Mouse (Mus musculus) heart, embryonic 11.5 days (tissue): ENCODE results near the gene Fgf18. TPM values are rescaled to one million over a fixed set of nuclear protein-coding genes. Genes with fewer than 3 reads are reported as not detected.
A peak's percentile ranks its signal among the peaks of the same experiment; 100 is the strongest.

ENCODE experiments used
- ATAC-seq: fragments of 200-750 bp; cut with Nextera tagmentation; replicated peaks from 2 replicates; pipeline ENCODE4 v1.8.0; 2017; ENCODE audit warnings: moderate library complexity; ENCODE audit not compliant: insufficient number of reproducible peaks, low FRiP score, low TSS enrichment
- H3K27ac ChIP-seq: fragments of 300-500 bp; sonication (generic); 2 replicates; pipeline ENCODE4 v1.5.1; 2014; ENCODE audit warnings: mild to moderate bottlenecking, low read depth, low read length
- H3K27me3 ChIP-seq: fragments of 300-500 bp; sonication (generic); 2 replicates; pipeline ENCODE4 v1.6.1; 2014; ENCODE audit warnings: mild to moderate bottlenecking, low read length, mixed read lengths; ENCODE audit not compliant: control insufficient read depth, insufficient read depth
- H3K36me3 ChIP-seq: fragments of 300-500 bp; sonication (generic); 2 replicates; pipeline ENCODE4 v1.6.1; 2014; ENCODE audit warnings: mild to moderate bottlenecking, low read length, moderate library complexity, mixed read lengths; ENCODE audit not compliant: control insufficient read depth, insufficient read depth
- H3K4me1 ChIP-seq: fragments of 300-500 bp; sonication (generic); 2 replicates; pipeline ENCODE4 v1.6.1; 2014; ENCODE audit warnings: low read length; ENCODE audit not compliant: control insufficient read depth, insufficient read depth
- H3K4me2 ChIP-seq: fragments of 300-500 bp; sonication (generic); 2 replicates; pipeline ENCODE4 v1.6.1; 2014; ENCODE audit warnings: mild to moderate bottlenecking, moderate library complexity
- H3K4me3 ChIP-seq: fragments of 300-500 bp; sonication (generic); 2 replicates; pipeline ENCODE4 v1.5.1; 2014; ENCODE audit warnings: low read depth, low read length
- H3K9ac ChIP-seq: fragments of 300-500 bp; sonication (generic); 2 replicates; pipeline ENCODE4 v1.6.1; 2014; ENCODE audit warnings: mild to moderate bottlenecking, low read depth, low read length, moderate library complexity
- H3K9me3 ChIP-seq: fragments of 300-500 bp; sonication (generic); replicated peaks from 2 replicates; pipeline ENCODE4 v1.6.1; 2016; ENCODE audit warnings: low read length; ENCODE audit not compliant: control insufficient read depth
- WGBS: fragments of 180-500 bp; shearing (Covaris S2); extraction: QIAGEN DNeasy Blood & Tissue Kit; methylation state at CpG from one replicate; pipeline ENCODE4 v1.1.7; 2014; ENCODE audit not compliant: insufficient replicate concordance; 5-methylcytosine and 5-hydroxymethylcytosine counted together
- polyA plus RNA-seq: library from polyadenylated mRNA; unstranded; fragments of >200 nt; fragmentation: Nextera tagmentation; extraction: Ambion mirVana; gene quantifications from 2 replicates; pipeline ENCODE4 v1.2.1, GENCODE M21; 2014

Gene Fgf18
- polyA plus RNA-seq, 1 experiment from 2014 or later: 1.8 TPM

- Histone ChIP-seq H3K36me3 (peaks cover 21% of the 10 kb centered on the region), H3K27me3 (no peaks in the 10 kb centered on the region), H3K27ac (no peak overlapping the region), H3K4me1 (no peaks in the 10 kb centered on the region), H3K9me3 (no peaks in the 10 kb centered on the region), H3K9ac (no peak overlapping the region), H3K4me2 (no peak overlapping the region), H3K4me3 (no peak overlapping the region)
- ATAC-seq: no peak
- WGBS: 91% methylated on average over 3 of the region's 3 CpGs
Measured at GRCm38 (mm10) chr11:33154459-33154858, 7.3 kb upstream of the Fgf18 start.

DNA sequence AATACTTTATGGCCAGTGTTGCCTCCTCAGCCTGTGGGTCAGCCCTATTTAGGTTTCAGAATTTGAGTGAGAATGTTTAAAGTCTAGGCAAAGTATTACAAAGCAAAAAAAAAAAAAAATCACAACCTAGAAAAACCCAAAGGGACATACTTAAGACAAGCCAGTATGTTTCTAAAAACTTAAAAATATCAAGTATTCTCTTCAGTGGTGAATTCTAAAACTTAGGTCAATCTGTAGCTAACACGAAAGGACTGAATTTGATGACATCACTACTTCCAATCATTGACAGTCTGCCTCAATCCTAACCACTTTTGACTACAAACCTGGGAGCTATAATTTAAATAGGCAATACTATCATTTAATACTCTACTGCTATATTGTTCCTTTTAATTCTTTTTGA, 5.8 kb upstream of the Fgf18 start:
- no peak for ATAC-seq
- Histone ChIP-seq H3K4me2 (no peak overlapping the region), H3K9ac (no peak overlapping the region), H3K36me3 (peaks cover 21% of the 10 kb centered on the region), H3K4me1 (peaks cover 2% of the 10 kb centered on the region), H3K27ac (no peak overlapping the region), H3K27me3 (no peaks in the 10 kb centered on the region; the same call in 1 of the 2 replicates), H3K4me3 (no peak overlapping the region), H3K9me3 (no peaks in the 10 kb centered on the region)
- WGBS: 87% methylated on average over 1 of the region's 1 CpGs

GRCm38 (mm10) chr11:33151780-33152145, 4.6 kb upstream of the Fgf18 start:
- Histone ChIP-seq H3K27me3 (peaks cover 12% of the 10 kb centered on the region; the same call in 1 of the 2 replicates), H3K36me3 (peaks cover 17% of the 10 kb centered on the region), H3K4me1 (peaks cover 7% of the 10 kb centered on the region), H3K9ac (no peak overlapping the region), H3K4me3 (no peak overlapping the region), H3K4me2 (no peak overlapping the region), H3K27ac (no peak overlapping the region), H3K9me3 (no peaks in the 10 kb centered on the region)
- WGBS: 78% methylated on average over 4 of the region's 4 CpGs
- ATAC-seq: no peak

DNA sequence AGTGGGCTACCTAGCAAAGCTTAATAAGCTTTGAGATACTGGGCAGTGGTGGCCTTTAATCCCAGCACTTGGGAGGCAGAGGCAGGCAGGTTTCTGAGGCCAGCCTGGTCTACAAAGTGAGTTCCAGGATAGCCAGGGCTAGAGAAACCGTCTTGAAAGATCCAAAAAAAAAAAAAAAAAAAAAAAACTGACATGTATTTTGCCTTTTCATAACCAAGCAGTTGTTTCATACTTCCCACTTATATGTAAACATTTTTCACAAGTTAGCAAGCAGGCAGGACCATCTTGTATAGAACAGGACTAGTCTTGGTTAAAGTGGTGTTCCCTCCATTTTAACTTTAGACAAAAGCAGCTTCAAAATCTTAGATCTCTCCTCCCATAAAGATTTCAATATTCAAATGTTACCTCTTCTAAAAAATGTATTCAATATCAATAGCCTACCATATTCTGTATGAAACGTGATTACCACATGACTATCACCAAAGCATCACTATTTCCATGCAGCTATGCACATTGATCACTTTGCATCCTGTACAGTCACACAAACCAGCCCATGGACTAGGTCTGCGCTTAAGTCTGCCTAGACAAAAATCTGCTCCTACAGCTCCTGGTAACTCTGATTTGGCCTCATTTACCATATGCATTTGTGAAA, 4.1 kb upstream of the Fgf18 start:
- H3K9me3 ChIP-seq: no peaks in the 10 kb centered on the region
- no peak for ATAC-seq
- peaks cover 10% of the 10 kb centered on the region for H3K4me1 ChIP-seq
- peaks cover 15% of the 10 kb centered on the region for H3K36me3 ChIP-seq
- no peak overlapping the region for H3K9ac ChIP-seq
- no peak overlapping the region for H3K27ac ChIP-seq
- H3K4me3 ChIP-seq: no peak overlapping the region
- H3K4me2 ChIP-seq: no peak overlapping the region
- WGBS: 68% methylated on average over 3 of the region's 3 CpGs
- H3K27me3 ChIP-seq: peaks cover 15% of the 10 kb centered on the region; the same call in 1 of the 2 replicates

DNA sequence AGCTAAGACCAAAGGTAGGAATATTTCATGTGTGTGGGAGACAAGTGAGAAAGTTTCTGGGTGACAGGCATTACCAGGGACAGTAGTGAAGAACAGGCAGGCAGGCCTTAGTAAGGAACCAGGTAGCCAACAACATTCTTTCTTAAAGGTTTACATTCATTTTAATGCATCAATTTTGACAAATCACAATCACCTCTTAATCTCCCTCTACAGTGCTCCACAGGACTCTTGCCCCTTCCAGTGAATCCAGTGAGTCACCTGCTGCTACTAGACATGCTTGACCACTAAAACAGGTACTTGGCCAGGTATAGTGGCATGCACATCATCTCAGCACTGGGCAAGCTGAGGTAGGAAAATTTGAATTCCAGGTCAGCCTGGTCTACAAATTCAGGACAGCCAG, 3.2 kb upstream of the Fgf18 start:
- Histone ChIP-seq H3K9ac (no peak overlapping the region), H3K36me3 (peaks cover 12% of the 10 kb centered on the region)

GRCm38 (mm10) chr11:33149453-33149852, 2.3 kb upstream of the Fgf18 start:
- H3K4me3 ChIP-seq: no peak overlapping the region
- no peak for ATAC-seq
- no peak overlapping the region for H3K27ac ChIP-seq
- H3K4me1 ChIP-seq: peaks cover 17% of the 10 kb centered on the region
- H3K27me3 ChIP-seq: peaks cover 29% of the 10 kb centered on the region
- no peak overlapping the region for H3K9ac ChIP-seq
- peaks cover 9% of the 10 kb centered on the region for H3K36me3 ChIP-seq
- H3K4me2 ChIP-seq: no peak overlapping the region
- no peaks in the 10 kb centered on the region for H3K9me3 ChIP-seq

More for the DNA sequence above, 3.2 kb upstream of the Fgf18 start:
- H3K4me2 ChIP-seq: no peak overlapping the region
- peaks cover 17% of the 10 kb centered on the region for H3K4me1 ChIP-seq
- no peaks in the 10 kb centered on the region for H3K9me3 ChIP-seq
- no peak overlapping the region for H3K27ac ChIP-seq
- H3K4me3 ChIP-seq: no peak overlapping the region
- ATAC-seq: no peak
- peaks cover 20% of the 10 kb centered on the region for H3K27me3 ChIP-seq

GRCm38 (mm10) chr11:33149088-33149436, 1.9 kb upstream of the Fgf18 start:
- Histone ChIP-seq H3K9ac (no peak overlapping the region), H3K4me3 (no peak overlapping the region), H3K9me3 (no peaks in the 10 kb centered on the region), H3K36me3 (peaks cover 9% of the 10 kb centered on the region), H3K27ac (no peak overlapping the region), H3K4me1 (peaks cover 17% of the 10 kb centered on the region), H3K4me2 (no peak overlapping the region), H3K27me3 (peaks cover 29% of the 10 kb centered on the region)
- WGBS: 29% methylated on average over 3 of the region's 3 CpGs
- no peak for ATAC-seq

GRCm38 (mm10) chr11:33148338-33149087, 1.3 kb upstream of the Fgf18 start:
- WGBS: 7% methylated on average over 23 of the region's 23 CpGs
- ATAC-seq: peak; percentile 64; the same call in 1 of the 2 replicates
- Histone ChIP-seq H3K4me3 (peak overlapping the region; percentile 66), H3K27ac (0 out of 2 replicates have a peak overlapping the region, but pooled peaks have one; percentile 2), H3K4me2 (peak overlapping the region; percentile 98), H3K9ac (no peak overlapping the region), H3K4me1 (peaks cover 17% of the 10 kb centered on the region), H3K27me3 (peaks cover 29% of the 10 kb centered on the region), H3K36me3 (peaks cover 9% of the 10 kb centered on the region), H3K9me3 (no peaks in the 10 kb centered on the region)
